Mouse (Mus musculus): ENCODE data around the gene Parp11. TPM values are rescaled to one million over a fixed set of nuclear protein-coding genes. Genes with fewer than 3 reads are reported as not detected.
"Not testable (repeated sequence)": the region's sequence is repeated elsewhere in the genome, so short reads cannot be mapped to it uniquely, and the experiment has no call there.

The Parp11 gene
- total and polyA plus RNA-seq, 3 experiments, result 5.3 to 8.2 (median 7.0) TPM

- TF ChIP-seq POLR2A (IDR thresholded peaks at IDR 0.05; ENCODE audit: insufficient read depth, low read depth, low read length) (no peak), EP300 (IDR thresholded peaks at IDR 0.05; ENCODE audit: insufficient read depth, low read depth, low read length) (no peak), CTCF (IDR thresholded peaks at IDR 0.05) (no peak)
- H3K9ac ChIP-seq (ENCODE audit: low read depth, low read length), result no peak overlapping the region
- no peaks in the 10 kb centered on the region for H3K36me3 ChIP-seq (ENCODE audit: control insufficient read depth, insufficient read depth, low read length)
- no peak for DNase-seq
- intact Hi-C loops (cut with DNase I), result no loop called here
- no peaks in the 10 kb centered on the region for H3K4me1 ChIP-seq (ENCODE audit: control insufficient read depth, insufficient read depth, low read length)
- H3K27me3 ChIP-seq (ENCODE audit: control insufficient read depth, insufficient read depth, low read length), result no peaks in the 10 kb centered on the region
- H3K4me3 ChIP-seq, result no peak overlapping the region
- H3K27ac ChIP-seq, result no peak overlapping the region
- no peaks in the 10 kb centered on the region for H3K79me2 ChIP-seq (replicated peaks; ENCODE audit: control insufficient read depth, insufficient read depth, low read length)
- WGBS, result 84% methylated on average over 2 of the region's 2 CpGs
Measured at GRCm38 (mm10) chr6:127495251-127495650, 48.6 kb downstream of the Parp11 start.

GRCm38 (mm10) chr6:127495876-127496275 is 49.2 kb downstream of the Parp11 start:
- Histone ChIP-seq H3K4me1 (ENCODE audit: control insufficient read depth, insufficient read depth, low read length) (no peaks in the 10 kb centered on the region), H3K27me3 (ENCODE audit: control insufficient read depth, insufficient read depth, low read length) (no peaks in the 10 kb centered on the region), H3K79me2 (replicated peaks; ENCODE audit: control insufficient read depth, insufficient read depth, low read length) (no peaks in the 10 kb centered on the region), H3K27ac (no peak overlapping the region), H3K4me3 (no peak overlapping the region), H3K36me3 (ENCODE audit: control insufficient read depth, insufficient read depth, low read length) (no peaks in the 10 kb centered on the region), H3K9ac (ENCODE audit: low read depth, low read length) (no peak overlapping the region)
- TF ChIP-seq CTCF (IDR thresholded peaks at IDR 0.05) (no peak), EP300 (IDR thresholded peaks at IDR 0.05; ENCODE audit: insufficient read depth, low read depth, low read length) (no peak), POLR2A (IDR thresholded peaks at IDR 0.05; ENCODE audit: insufficient read depth, low read depth, low read length) (no peak)
- DNase-seq, result no peak
- WGBS, result 39% methylated on average over 6 of the region's 6 CpGs
- intact Hi-C loops (cut with DNase I), result no loop called here

GRCm38 (mm10) chr6:127496841-127497656 is 50.4 kb downstream of the Parp11 start:
- TF ChIP-seq CTCF (IDR thresholded peaks at IDR 0.05) (no peak), POLR2A (IDR thresholded peaks at IDR 0.05; ENCODE audit: insufficient read depth, low read depth, low read length) (no peak), EP300 (IDR thresholded peaks at IDR 0.05; ENCODE audit: insufficient read depth, low read depth, low read length) (no peak)
- no peaks in the 10 kb centered on the region for H3K27me3 ChIP-seq (ENCODE audit: control insufficient read depth, insufficient read depth, low read length)
- DNase-seq, result no peak
- no peaks in the 10 kb centered on the region for H3K36me3 ChIP-seq (ENCODE audit: control insufficient read depth, insufficient read depth, low read length)
- no peak overlapping the region for H3K9ac ChIP-seq (ENCODE audit: low read depth, low read length)
- no peaks in the 10 kb centered on the region for H3K79me2 ChIP-seq (replicated peaks; ENCODE audit: control insufficient read depth, insufficient read depth, low read length)
- H3K27ac ChIP-seq, result no peak overlapping the region
- no peaks in the 10 kb centered on the region for H3K4me1 ChIP-seq (ENCODE audit: control insufficient read depth, insufficient read depth, low read length)
- 73% methylated on average over 18 of the region's 18 CpGs for WGBS
- no peak overlapping the region for H3K4me3 ChIP-seq
- intact Hi-C loops (cut with DNase I), result no loop called here

- Histone ChIP-seq H3K27me3 (ENCODE audit: control insufficient read depth, insufficient read depth, low read length) (no peaks in the 10 kb centered on the region), H3K4me1 (ENCODE audit: control insufficient read depth, insufficient read depth, low read length) (no peaks in the 10 kb centered on the region), H3K9ac (ENCODE audit: low read depth, low read length) (no peak overlapping the region), H3K27ac (no peak overlapping the region), H3K79me2 (replicated peaks; ENCODE audit: control insufficient read depth, insufficient read depth, low read length) (no peaks in the 10 kb centered on the region), H3K36me3 (ENCODE audit: control insufficient read depth, insufficient read depth, low read length) (no peaks in the 10 kb centered on the region), H3K4me3 (no peak overlapping the region)
- DNase-seq, result no peak
- 58% methylated on average over 9 of the region's 9 CpGs for WGBS
- intact Hi-C loops (cut with DNase I), result loop anchor here (10.0 kb wide), 1 partner anchor 445 kb away; no protein-coding TSS in a partner anchor
- no peak for TF ChIP-seq CTCF (IDR thresholded peaks at IDR 0.05)
- no peak for TF ChIP-seq EP300 (IDR thresholded peaks at IDR 0.05; ENCODE audit: insufficient read depth, low read depth, low read length)
- no peak for TF ChIP-seq POLR2A (IDR thresholded peaks at IDR 0.05; ENCODE audit: insufficient read depth, low read depth, low read length)
Measured at GRCm38 (mm10) chr6:127500119-127500518, 53.5 kb downstream of the Parp11 start.

GRCm38 (mm10) chr6:127500806-127501205 is 54.2 kb downstream of the Parp11 start:
- DNase-seq, result no peak
- Histone ChIP-seq H3K27ac (no peak overlapping the region), H3K36me3 (ENCODE audit: control insufficient read depth, insufficient read depth, low read length) (no peaks in the 10 kb centered on the region), H3K9ac (ENCODE audit: low read depth, low read length) (no peak overlapping the region), H3K79me2 (replicated peaks; ENCODE audit: control insufficient read depth, insufficient read depth, low read length) (no peaks in the 10 kb centered on the region), H3K4me3 (no peak overlapping the region), H3K27me3 (ENCODE audit: control insufficient read depth, insufficient read depth, low read length) (no peaks in the 10 kb centered on the region), H3K4me1 (ENCODE audit: control insufficient read depth, insufficient read depth, low read length) (no peaks in the 10 kb centered on the region)
- intact Hi-C loops (cut with DNase I), result loop anchor here (10.0 kb wide), 1 partner anchor 444 kb away; no protein-coding TSS in a partner anchor
- 73% methylated on average over 3 of the region's 3 CpGs for WGBS
- TF ChIP-seq EP300 (IDR thresholded peaks at IDR 0.05; ENCODE audit: insufficient read depth, low read depth, low read length) (no peak), POLR2A (IDR thresholded peaks at IDR 0.05; ENCODE audit: insufficient read depth, low read depth, low read length) (no peak), CTCF (IDR thresholded peaks at IDR 0.05) (no peak)

- Histone ChIP-seq H3K4me3 (no peak overlapping the region), H3K27me3 (ENCODE audit: control insufficient read depth, insufficient read depth, low read length) (no peaks in the 10 kb centered on the region), H3K4me1 (ENCODE audit: control insufficient read depth, insufficient read depth, low read length) (no peaks in the 10 kb centered on the region), H3K79me2 (replicated peaks; ENCODE audit: control insufficient read depth, insufficient read depth, low read length) (no peaks in the 10 kb centered on the region), H3K36me3 (ENCODE audit: control insufficient read depth, insufficient read depth, low read length) (no peaks in the 10 kb centered on the region), H3K27ac (no peak overlapping the region), H3K9ac (ENCODE audit: low read depth, low read length) (no peak overlapping the region)
- intact Hi-C loops (cut with DNase I), result loop anchor here (1.0 to 10.0 kb wide), 2 partner anchors 81 to 442 kb away; no protein-coding TSS in a partner anchor
- no peak for DNase-seq
- WGBS, result 47% methylated on average over 3 of the region's 3 CpGs
- TF ChIP-seq CTCF (IDR thresholded peaks at IDR 0.05) (peak; percentile 84), POLR2A (IDR thresholded peaks at IDR 0.05; ENCODE audit: insufficient read depth, low read depth, low read length) (no peak)
Measured at GRCm38 (mm10) chr6:127502530-127502929, 55.9 kb downstream of the Parp11 start.

GRCm38 (mm10) chr6:127513776-127514175 is 67.1 kb downstream of the Parp11 start:
- DNase-seq; intact Hi-C loops (cut with DNase I); H3K36me3 ChIP-seq (ENCODE audit: control insufficient read depth, insufficient read depth, low read length); H3K4me3 ChIP-seq; H3K27ac ChIP-seq; H3K27me3 ChIP-seq (ENCODE audit: control insufficient read depth, insufficient read depth, low read length); H3K4me1 ChIP-seq (ENCODE audit: control insufficient read depth, insufficient read depth, low read length); H3K79me2 ChIP-seq (replicated peaks; ENCODE audit: control insufficient read depth, insufficient read depth, low read length); H3K9ac ChIP-seq (ENCODE audit: low read depth, low read length): not testable (repeated sequence)
- 90% methylated on average over 7 of the region's 12 CpGs for WGBS
